ENCODE assay signal across 6 mouse cellular contexts in the genomic region with DNA sequence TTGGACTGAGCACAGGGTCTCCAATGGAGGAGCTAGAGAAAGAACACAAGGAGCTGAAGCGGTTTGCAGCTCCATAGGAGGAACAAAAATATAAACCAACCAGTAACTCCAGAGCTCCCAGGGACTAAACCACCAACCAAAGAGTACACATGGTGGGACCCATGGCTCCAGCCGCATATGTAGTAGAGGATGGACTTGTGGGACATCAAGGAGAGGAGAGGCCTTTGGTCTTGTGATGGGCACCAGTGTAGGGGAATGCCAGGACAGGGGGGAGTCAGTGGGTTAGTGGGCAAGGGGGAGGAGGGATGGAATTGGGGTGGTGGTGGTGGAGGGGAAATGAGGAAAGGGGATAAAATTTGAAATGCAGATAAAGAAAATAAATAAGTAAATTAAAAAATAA. TPM values are rescaled to one million over a fixed set of nuclear protein-coding genes. Genes with fewer than 3 reads are reported as not detected.
DNase-seq lines count a peak whose midpoint lies in the region; ATAC-seq lines count a peak whose summit lies in the region.
"Not testable (repeated sequence)": the region's sequence is repeated elsewhere in the genome, so short reads cannot be mapped to it uniquely, and the experiment has no call there.

No protein-coding gene starts in this region.

- not testable (repeated sequence) for H3K36me3 ChIP-seq in embryonic facial prominence, embryonic 11.5 days (replicated peaks; ENCODE audit: control insufficient read depth, insufficient read depth, low read depth, low read length); hindbrain, embryonic 13.5 days; kidney, embryonic 16.5 days (ENCODE audit: insufficient read depth, low read length); limb, embryonic 13.5 days; midbrain, embryonic 11.5 days (ENCODE audit: control insufficient read depth, insufficient read depth, low read length)

- H3K4me1 ChIP-seq in embryonic facial prominence, embryonic 11.5 days (ENCODE audit: control insufficient read depth, insufficient read depth, low read length); hindbrain, embryonic 13.5 days (replicated peaks); kidney, embryonic 16.5 days (ENCODE audit: insufficient read depth, low read length); limb, embryonic 13.5 days; midbrain, embryonic 11.5 days (ENCODE audit: control insufficient read depth, insufficient read depth, low read length): not testable (repeated sequence)

- not testable (repeated sequence) for H3K27ac ChIP-seq in embryonic facial prominence, embryonic 11.5 days (replicated peaks; ENCODE audit: low read depth, low read length); hindbrain, embryonic 13.5 days; kidney, embryonic 16.5 days (ENCODE audit: low read length); limb, embryonic 13.5 days; midbrain, embryonic 11.5 days (ENCODE audit: low read depth, low read length)

- peak; percentile 79 for ATAC-seq in embryonic facial prominence, embryonic 11.5 days (replicated peaks; ENCODE audit: insufficient number of reproducible peaks, low FRiP score, low TSS enrichment, low read depth)
- peak; percentile 61 for ATAC-seq in hindbrain, embryonic 13.5 days (ENCODE audit: low FRiP score)
- ATAC-seq in kidney, embryonic 16.5 days (ENCODE audit: low FRiP score, low TSS enrichment): peak; percentile 57; the same call in 1 of the 2 replicates
- ATAC-seq in limb, embryonic 13.5 days (ENCODE audit: low FRiP score, low read depth): 0 out of 2 replicates have a peak, but pooled peaks have one; percentile 40
- not testable (repeated sequence) for ATAC-seq in midbrain, embryonic 11.5 days (ENCODE audit: low FRiP score)

- not testable (repeated sequence) for H3K4me2 ChIP-seq in embryonic facial prominence, embryonic 11.5 days (ENCODE audit: low read depth, low read length); hindbrain, embryonic 13.5 days; kidney, embryonic 16.5 days (replicated peaks; ENCODE audit: low read depth, low read length); limb, embryonic 13.5 days (replicated peaks); midbrain, embryonic 11.5 days

- not testable (repeated sequence) for H3K9me3 ChIP-seq in embryonic facial prominence, embryonic 11.5 days (replicated peaks; ENCODE audit: control insufficient read depth, low read length); hindbrain, embryonic 13.5 days; kidney, embryonic 16.5 days (ENCODE audit: low read length); limb, embryonic 13.5 days; midbrain, embryonic 11.5 days (ENCODE audit: control insufficient read depth, low read length)

- H3K27me3 ChIP-seq in embryonic facial prominence, embryonic 11.5 days (ENCODE audit: control insufficient read depth, insufficient read depth, low read length); hindbrain, embryonic 13.5 days; kidney, embryonic 16.5 days (ENCODE audit: insufficient read depth, low read length); limb, embryonic 13.5 days; midbrain, embryonic 11.5 days (ENCODE audit: control insufficient read depth, insufficient read depth, low read length): not testable (repeated sequence)

- not testable (repeated sequence) for DNase-seq in embryonic facial prominence, embryonic 11.5 days (ENCODE audit: low spot score)
- DNase-seq in heart, adult 11 months: peak; percentile 93
- DNase-seq in midbrain, embryonic 11.5 days (ENCODE audit: low spot score, missing footprints): peak; percentile 28

- not testable (repeated sequence) for H3K9ac ChIP-seq in embryonic facial prominence, embryonic 11.5 days (replicated peaks; ENCODE audit: low read length); hindbrain, embryonic 13.5 days; kidney, embryonic 16.5 days (replicated peaks; ENCODE audit: low read length); limb, embryonic 13.5 days; midbrain, embryonic 11.5 days (ENCODE audit: low read length)

- WGBS in embryonic facial prominence, embryonic 11.5 days: 81% methylated on average over 2 of the region's 2 CpGs
- 90% methylated on average over 2 of the region's 2 CpGs for WGBS in hindbrain, embryonic 13.5 days
- WGBS in kidney, embryonic 16.5 days: 90% methylated on average over 2 of the region's 2 CpGs
- WGBS in limb, embryonic 13.5 days: 84% methylated on average over 2 of the region's 2 CpGs
- WGBS in midbrain, embryonic 11.5 days: 88% methylated on average over 2 of the region's 2 CpGs

- not testable (repeated sequence) for H3K4me3 ChIP-seq in embryonic facial prominence, embryonic 11.5 days (ENCODE audit: low read depth, low read length); hindbrain, embryonic 13.5 days; kidney, embryonic 16.5 days (ENCODE audit: low read length); limb, embryonic 13.5 days; midbrain, embryonic 11.5 days (ENCODE audit: low read depth, low read length)

RNA-seq across cellular contexts. Expression of a gene that starts 35.1 kb away (rescaled TPM):
- polyA plus RNA-seq in embryonic facial prominence, embryonic 11.5 days (2014; fragmentation: Nextera tagmentation; extraction: Ambion mirVana): 8.1 and 8.9 TPM in 2 replicates
- polyA plus RNA-seq in hindbrain, embryonic 13.5 days (2015; fragmentation: Nextera tagmentation; extraction: Ambion mirVana): 8.2 and 8.7 TPM in 2 replicates
- polyA plus RNA-seq in kidney, embryonic 16.5 days (2015; fragmentation: Nextera tagmentation; extraction: Ambion mirVana): 6.4 and 6.5 TPM in 2 replicates
- 7.1 and 7.9 TPM in 2 replicates for polyA plus RNA-seq in limb, embryonic 13.5 days (2015; fragmentation: Nextera tagmentation; extraction: Ambion mirVana)
- polyA plus RNA-seq in midbrain, embryonic 11.5 days (2014; fragmentation: Nextera tagmentation; extraction: Ambion mirVana): 7.4 and 9.1 TPM in 2 replicates
